In genomic region chr8:57510791-57511315, GRCm38 (mm10) we compare ENCODE assay signal across 9 mouse cellular contexts. TPM values are rescaled to one million over a fixed set of nuclear protein-coding genes. Genes with fewer than 3 reads are reported as not detected.
DNase-seq lines count a peak whose midpoint lies in the region; ATAC-seq and TF ChIP-seq lines count a peak whose summit lies in the region.
"Had no signal": no experiment of that assay in that cellular context is flagged by ENCODE, and none has a peak within 500 bp of the region (broad histone marks: within the 10 kb centered on the region; RNA-seq: fewer than 3 reads in every experiment).

No protein-coding gene starts in this region.

- H3K9me3 ChIP-seq in heart, embryonic 15.5 days (replicated peaks) = no peaks in the 10 kb centered on the region
- H3K9me3 ChIP-seq in hindbrain, embryonic 16.5 days (ENCODE audit: control insufficient read depth, low read length) = no peaks in the 10 kb centered on the region
- H3K9me3 ChIP-seq in midbrain, embryonic 14.5 days (ENCODE audit: control insufficient read depth, low read length) = no peaks in the 10 kb centered on the region

- peaks cover 13% of the 10 kb centered on the region for H3K4me1 ChIP-seq in heart, embryonic 15.5 days (replicated peaks)
- peaks cover 2% of the 10 kb centered on the region; the same call in 1 of the 2 replicates for H3K4me1 ChIP-seq in hindbrain, embryonic 16.5 days (ENCODE audit: control insufficient read depth, insufficient read depth, low read depth, low read length)
- H3K4me1 ChIP-seq in midbrain, embryonic 14.5 days (ENCODE audit: control insufficient read depth, insufficient read depth, low read length) = no peaks in the 10 kb centered on the region

- DNase-seq in heart, postnatal 36 days = no peak
- no peak for DNase-seq in brain, embryonic 14.5 days (ENCODE audit: low read depth)
- no peak for DNase-seq in midbrain, embryonic 14.5 days
- DNase-seq in embryo, embryonic 10.5 days (ENCODE audit: low spot score) = no peak
- no peak for DNase-seq in embryo, embryonic 10 days (ENCODE audit: low spot score)
- DNase-seq in gastrocnemius, postnatal 4 days (ENCODE audit: low spot score in 2 of 2) = no peak

- peak overlapping the region; percentile 78 for H3K4me3 ChIP-seq in heart, embryonic 15.5 days
- H3K4me3 ChIP-seq in hindbrain, embryonic 16.5 days (ENCODE audit: low read length) = peak overlapping the region; percentile 82
- peak overlapping the region; percentile 76 for H3K4me3 ChIP-seq in midbrain, embryonic 14.5 days (replicated peaks; ENCODE audit: low read depth, low read length)

- WGBS in heart, embryonic 15.5 days = 2% methylated on average over 30 of the region's 31 CpGs
- under 1% methylated on average over 31 of the region's 31 CpGs for WGBS in hindbrain, embryonic 16.5 days
- 1% methylated on average over 31 of the region's 31 CpGs for whole genome bisulfite sequencing in midbrain, embryonic 14.5 days

- H3K27me3 ChIP-seq in heart, embryonic 15.5 days = no peaks in the 10 kb centered on the region
- H3K27me3 ChIP-seq in hindbrain, embryonic 16.5 days (replicated peaks; ENCODE audit: control insufficient read depth, insufficient read depth, low read length) = no peaks in the 10 kb centered on the region
- no peaks in the 10 kb centered on the region for H3K27me3 ChIP-seq in midbrain, embryonic 14.5 days (ENCODE audit: control insufficient read depth, insufficient read depth, low read length)
- H3K27me3 ChIP-seq: Patski had no signal

- peak overlapping the region; percentile 97 for H3K4me2 ChIP-seq in heart, embryonic 15.5 days
- H3K4me2 ChIP-seq in hindbrain, embryonic 16.5 days (ENCODE audit: low read length) = peak overlapping the region; percentile 99
- peak overlapping the region; percentile 95 for H3K4me2 ChIP-seq in midbrain, embryonic 14.5 days (ENCODE audit: low read length)

- ATAC-seq in heart, embryonic 15.5 days (replicated peaks; ENCODE audit: insufficient number of reproducible peaks, insufficient read depth, low FRiP score, low read depth) = 0 out of 2 replicates have a peak, but pooled peaks have one; percentile 0
- ATAC-seq in hindbrain, embryonic 16.5 days = no peak
- ATAC-seq in midbrain, embryonic 14.5 days (ENCODE audit: low FRiP score, low TSS enrichment) = no peak; the same call in 1 of the 2 replicates

- TF ChIP-seq POLR2A in brain, embryonic 14.5 days (IDR thresholded peaks at IDR 0.05; ENCODE audit: borderline replicate concordance, extremely low read depth, insufficient read depth, insufficient read length, poor library complexity, severe bottlenecking) = 0 out of 2 replicates have a peak, but pooled peaks have one; percentile 6

- peaks cover 9% of the 10 kb centered on the region; the same call in 1 of the 2 replicates for H3K36me3 ChIP-seq in heart, embryonic 15.5 days
- no peaks in the 10 kb centered on the region for H3K36me3 ChIP-seq in hindbrain, embryonic 16.5 days (ENCODE audit: control insufficient read depth, insufficient read depth, low read length)
- no peaks in the 10 kb centered on the region for H3K36me3 ChIP-seq in midbrain, embryonic 14.5 days (ENCODE audit: control insufficient read depth, insufficient read depth, low read length)

- TF ChIP-seq CTCF in brain, embryonic 14.5 days (IDR thresholded peaks at IDR 0.05; ENCODE audit: borderline replicate concordance, extremely low read depth, insufficient read depth, insufficient read length) = no peak

- peak overlapping the region; percentile 88 for H3K9ac ChIP-seq in heart, embryonic 15.5 days
- H3K9ac ChIP-seq in hindbrain, embryonic 16.5 days (ENCODE audit: low read depth, low read length) = peak overlapping the region; percentile 69
- peak overlapping the region; percentile 54 for H3K9ac ChIP-seq in midbrain, embryonic 14.5 days (replicated peaks; ENCODE audit: low read length)

- H3K27ac ChIP-seq in heart, embryonic 15.5 days = peak overlapping the region; percentile 80
- H3K27ac ChIP-seq in hindbrain, embryonic 16.5 days (ENCODE audit: low read depth, low read length) = 0 out of 2 replicates have a peak overlapping the region, but pooled peaks have one; percentile 48
- H3K27ac ChIP-seq in midbrain, embryonic 14.5 days (replicated peaks; ENCODE audit: low read depth, low read length) = 0 out of 2 replicates have a peak overlapping the region, but pooled peaks have one; percentile 32

- intact Hi-C loops in heart, postnatal 36 days (cut with DNase I) = loop anchor here (5.0 kb wide), 2 partner anchors 84 to 154 kb away; no protein-coding TSS in a partner anchor

RNA-seq across cellular contexts. Expression of gene Hmgb2, which starts 0.9 kb away (rescaled TPM):
- polyA plus RNA-seq in heart, embryonic 15.5 days (2015; fragmentation: Nextera tagmentation; extraction: Ambion mirVana) = 181 and 273 TPM in 2 replicates
- 10 to 100 TPM; 13.2 to 22.2 TPM for total RNA-seq in heart, postnatal 36 days (2021)
- polyA plus RNA-seq in brain, embryonic 14.5 days (2012; rRNA removed) = 70.5 and 87.7 TPM in 2 replicates
- polyA plus RNA-seq in hindbrain, embryonic 16.5 days (2015; fragmentation: Nextera tagmentation; extraction: Ambion mirVana) = 65.0 and 67.4 TPM in 2 replicates
- 61.6 and 103 TPM in 2 replicates for polyA plus RNA-seq in midbrain, embryonic 14.5 days (2014; fragmentation: Nextera tagmentation; extraction: Ambion mirVana)
- total RNA-seq in gastrocnemius, postnatal 4 days (2021) = 100 to 1,000 TPM in 1 of 2 experiments, 10 to 100 TPM in 1; 99.6 to 103 TPM

RNA-seq across cellular contexts. Expression of gene Sap30, which starts 23.2 kb away (rescaled TPM):
- 46.6 and 46.9 TPM in 2 replicates for polyA plus RNA-seq in heart, embryonic 15.5 days (2015; fragmentation: Nextera tagmentation; extraction: Ambion mirVana)
- total RNA-seq in heart, postnatal 36 days (2021) = 10 to 100 TPM; 13.3 to 17.8 TPM
- 39.6 and 61.3 TPM in 2 replicates for polyA plus RNA-seq in brain, embryonic 14.5 days (2012; rRNA removed)
- 20.7 and 22.9 TPM in 2 replicates for polyA plus RNA-seq in hindbrain, embryonic 16.5 days (2015; fragmentation: Nextera tagmentation; extraction: Ambion mirVana)
- 41.6 and 52.2 TPM in 2 replicates for polyA plus RNA-seq in midbrain, embryonic 14.5 days (2014; fragmentation: Nextera tagmentation; extraction: Ambion mirVana)
- total RNA-seq in gastrocnemius, postnatal 4 days (2021) = 10 to 100 TPM; 25.3 to 31.6 TPM

RNA-seq across cellular contexts. Expression of gene Scrg1, which starts 55.1 kb away (rescaled TPM):
- polyA plus RNA-seq in heart, embryonic 15.5 days (2015; fragmentation: Nextera tagmentation; extraction: Ambion mirVana) = 1.7 and 2.4 TPM in 2 replicates
- not detected for total RNA-seq in heart, postnatal 36 days (2021)
- 5.3 and 5.7 TPM in 2 replicates for polyA plus RNA-seq in brain, embryonic 14.5 days (2012; rRNA removed)
- 13.7 and 24.4 TPM in 2 replicates for polyA plus RNA-seq in hindbrain, embryonic 16.5 days (2015; fragmentation: Nextera tagmentation; extraction: Ambion mirVana)
- 4.3 and 9.6 TPM in 2 replicates for polyA plus RNA-seq in midbrain, embryonic 14.5 days (2014; fragmentation: Nextera tagmentation; extraction: Ambion mirVana)
- total RNA-seq in gastrocnemius, postnatal 4 days (2021) = under 1 TPM in 1 of 2 experiments, not detected in 1; 0.42 TPM
- polyA plus RNA-seq: Patski had no signal
